Mouse (Mus musculus) hindbrain, postnatal 0 days (tissue): ENCODE data around the gene Cycs. TPM values are rescaled to one million over a fixed set of nuclear protein-coding genes. Genes with fewer than 3 reads are reported as not detected.
A peak's percentile ranks its signal among the peaks of the same experiment; 100 is the strongest.

ENCODE experiments used
- ATAC-seq: fragments of 200-750 bp; cut with Nextera tagmentation; 2 replicates; pipeline ENCODE4 v1.8.0; 2017; ENCODE audit warnings: mild to moderate bottlenecking, moderate TSS enrichment, moderate library complexity
- DNase-seq: peaks from one replicate; pipeline ENCODE4 v3.0.0-alpha.2; 2015; ENCODE audit warnings: low spot score
- H3K27ac ChIP-seq: fragments of 300-500 bp; sonication (generic); 2 replicates; pipeline ENCODE4 v1.5.1; 2014; ENCODE audit warnings: mild to moderate bottlenecking
- H3K27me3 ChIP-seq: fragments of 300-500 bp; sonication (generic); 2 replicates; pipeline ENCODE4 v1.6.1; 2014; ENCODE audit warnings: low read length, mixed read lengths; ENCODE audit not compliant: insufficient read depth
- H3K36me3 ChIP-seq: fragments of 300-500 bp; sonication (generic); 2 replicates; pipeline ENCODE4 v1.6.1; 2014; ENCODE audit warnings: low read length, mixed read lengths; ENCODE audit not compliant: insufficient read depth
- H3K4me1 ChIP-seq: fragments of 300-500 bp; sonication (generic); 2 replicates; pipeline ENCODE4 v1.6.1; 2014; ENCODE audit warnings: antibody characterized with exemption, low read length, mixed read lengths; ENCODE audit not compliant: insufficient read depth
- H3K4me2 ChIP-seq: fragments of 300-500 bp; sonication (generic); 2 replicates; pipeline ENCODE4 v1.6.1; 2014; ENCODE audit warnings: low read depth, mild to moderate bottlenecking, low read length, moderate library complexity, mixed read lengths
- H3K4me3 ChIP-seq: fragments of 300-500 bp; sonication (generic); 2 replicates; pipeline ENCODE4 v1.5.1; 2014; ENCODE audit warnings: low read length
- H3K9ac ChIP-seq: fragments of 300-500 bp; sonication (generic); replicated peaks from 2 replicates; pipeline ENCODE4 v1.6.1; 2014; ENCODE audit warnings: mild to moderate bottlenecking, low read length, moderate library complexity, mixed read lengths
- H3K9me3 ChIP-seq: fragments of 300-500 bp; sonication (generic); 2 replicates; pipeline ENCODE4 v1.6.1; 2016; ENCODE audit warnings: low read length, mixed read lengths
- CTCF ChIP-seq: IDR thresholded peaks from 2 replicates; pipeline ENCODE4 v1.5.1; 2016; ENCODE audit warnings: antibody characterized with exemption, control low read depth, low read depth
- WGBS: fragments of 180-500 bp; shearing (Covaris S2); extraction: QIAGEN DNeasy Blood & Tissue Kit; methylation state at CpG from one replicate; pipeline ENCODE4 v1.1.7; 2014; 5-methylcytosine and 5-hydroxymethylcytosine counted together
- polyA plus RNA-seq: library from polyadenylated mRNA; unstranded; fragments of >200 nt; fragmentation: Nextera tagmentation; extraction: Ambion mirVana; gene quantifications from 2 replicates; pipeline ENCODE4 v1.2.1, GENCODE M21; 2015
- total RNA-seq: library from RNA; depleted of rRNA; stranded (reverse); fragments of >200 nt; gene quantifications from 2 replicates; pipeline ENCODE4 v1.2.3, GENCODE M21; 2014

Gene Cycs
- total and polyA plus RNA-seq, 2 experiments from 2014 or later, result 25.6 to 94.0 TPM

DNA sequence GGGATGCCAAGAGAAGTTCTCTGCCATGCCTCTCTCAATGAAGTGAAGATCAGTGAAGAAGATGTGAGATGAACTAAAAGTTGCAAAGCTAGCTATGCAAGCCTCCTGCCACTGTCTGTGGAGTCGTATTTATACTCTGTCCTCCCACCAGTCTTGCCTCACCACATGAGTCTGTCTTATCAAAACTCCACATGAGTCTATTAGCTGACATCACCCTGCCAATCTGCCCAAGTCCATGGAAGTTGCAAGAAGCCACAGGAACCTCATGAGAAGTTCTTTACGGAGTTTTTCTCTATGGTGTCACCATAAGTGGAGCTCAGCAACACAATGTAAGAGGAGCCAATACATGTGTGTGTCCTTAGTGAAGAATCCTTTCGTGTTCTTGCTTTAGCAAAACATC lies 35.3 kb downstream of the Cycs start:
- Histone ChIP-seq H3K27ac (no peak overlapping the region), H3K4me1 (no peaks in the 10 kb centered on the region), H3K4me2 (no peak overlapping the region), H3K4me3 (no peak overlapping the region), H3K9ac (no peak overlapping the region), H3K27me3 (no peaks in the 10 kb centered on the region), H3K36me3 (no peaks in the 10 kb centered on the region), H3K9me3 (no peaks in the 10 kb centered on the region)
- TF ChIP-seq CTCF, result no peak
- DNase-seq (no peak), ATAC-seq (no peak)
- WGBS, result 89% methylated on average over 3 of the region's 3 CpGs

DNA sequence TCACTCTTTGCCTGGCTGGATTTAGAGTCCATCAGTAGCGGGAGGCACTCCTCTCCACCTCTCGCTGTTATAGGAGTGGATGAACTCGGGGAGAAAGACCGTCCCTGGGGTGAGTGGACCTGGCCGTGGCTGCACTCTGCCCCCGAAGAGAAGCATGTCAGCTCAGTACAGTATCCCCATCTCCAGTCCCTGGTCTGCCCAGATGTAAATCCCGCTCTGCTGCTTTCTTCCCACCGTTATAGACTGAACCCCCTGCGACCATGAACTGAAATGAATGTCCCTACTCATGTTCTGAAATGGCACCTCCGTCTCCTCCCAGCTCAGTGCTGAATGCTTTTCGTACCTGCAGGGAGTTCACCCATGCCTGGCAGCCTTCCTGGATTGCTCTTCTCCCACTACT lies 37.1 kb downstream of the Cycs start:
- 89% methylated on average over 11 of the region's 11 CpGs for WGBS
- Histone ChIP-seq H3K4me1 (no peaks in the 10 kb centered on the region), H3K27me3 (no peaks in the 10 kb centered on the region), H3K4me2 (no peak overlapping the region), H3K9ac (no peak overlapping the region), H3K9me3 (no peaks in the 10 kb centered on the region), H3K4me3 (no peak overlapping the region), H3K27ac (no peak overlapping the region), H3K36me3 (no peaks in the 10 kb centered on the region)
- no peak for DNase-seq
- no peak for TF ChIP-seq CTCF
- ATAC-seq, result no peak

DNA sequence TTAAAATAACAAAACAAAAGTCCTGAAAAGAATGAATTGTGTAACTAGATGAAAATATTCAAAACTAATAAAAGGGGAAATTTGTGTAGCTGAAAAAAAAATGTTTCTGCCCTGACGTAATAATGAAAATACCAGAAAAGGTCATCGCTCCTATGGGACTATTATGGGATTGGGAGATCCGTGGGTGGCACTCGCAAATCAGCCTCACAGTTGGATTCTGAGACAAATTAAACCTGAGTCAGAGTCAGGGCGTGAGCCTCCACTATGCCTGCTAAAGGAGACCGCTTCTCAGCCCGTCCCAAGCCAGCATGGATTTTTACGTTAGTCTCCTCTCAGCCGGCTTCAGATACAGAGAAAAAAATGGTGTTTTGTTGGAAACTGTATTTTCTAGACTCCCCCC lies 38.9 kb downstream of the Cycs start:
- WGBS, result 65% methylated on average over 9 of the region's 9 CpGs

GRCm38 (mm10) chr6:50526597-50527024 lies 39.7 kb downstream of the Cycs start:
- no peak overlapping the region for H3K4me3 ChIP-seq
- no peak overlapping the region for H3K4me2 ChIP-seq
- H3K9me3 ChIP-seq, result no peaks in the 10 kb centered on the region
- peak; percentile 96 for TF ChIP-seq CTCF
- H3K4me1 ChIP-seq, result no peaks in the 10 kb centered on the region
- H3K27me3 ChIP-seq, result no peaks in the 10 kb centered on the region
- peak; percentile 88 for DNase-seq
- peak; percentile 74; the same call in 1 of the 2 replicates for ATAC-seq
- H3K27ac ChIP-seq, result no peak overlapping the region
- H3K9ac ChIP-seq, result no peak overlapping the region
- H3K36me3 ChIP-seq, result no peaks in the 10 kb centered on the region
- WGBS, result 12% methylated on average over 7 of the region's 7 CpGs

More for the DNA sequence above, 38.9 kb downstream of the Cycs start:
- no peak for TF ChIP-seq CTCF
- H3K4me2 ChIP-seq, result no peak overlapping the region
- no peak overlapping the region for H3K9ac ChIP-seq
- H3K27me3 ChIP-seq, result no peaks in the 10 kb centered on the region
- H3K9me3 ChIP-seq, result no peaks in the 10 kb centered on the region
- no peak for ATAC-seq
- no peaks in the 10 kb centered on the region for H3K4me1 ChIP-seq
- no peaks in the 10 kb centered on the region for H3K36me3 ChIP-seq
- no peak overlapping the region for H3K4me3 ChIP-seq
- no peak overlapping the region for H3K27ac ChIP-seq
- no peak for DNase-seq

- WGBS, result 73% methylated on average over 8 of the region's 8 CpGs
- Histone ChIP-seq H3K27ac (no peak overlapping the region), H3K4me1 (no peaks in the 10 kb centered on the region), H3K9ac (no peak overlapping the region), H3K4me3 (no peak overlapping the region), H3K9me3 (no peaks in the 10 kb centered on the region), H3K36me3 (no peaks in the 10 kb centered on the region), H3K4me2 (no peak overlapping the region), H3K27me3 (no peaks in the 10 kb centered on the region)
- DNase-seq (no peak), ATAC-seq (no peak)
- TF ChIP-seq CTCF, result no peak
Measured at GRCm38 (mm10) chr6:50525846-50526245, 40.5 kb downstream of the Cycs start.

DNA sequence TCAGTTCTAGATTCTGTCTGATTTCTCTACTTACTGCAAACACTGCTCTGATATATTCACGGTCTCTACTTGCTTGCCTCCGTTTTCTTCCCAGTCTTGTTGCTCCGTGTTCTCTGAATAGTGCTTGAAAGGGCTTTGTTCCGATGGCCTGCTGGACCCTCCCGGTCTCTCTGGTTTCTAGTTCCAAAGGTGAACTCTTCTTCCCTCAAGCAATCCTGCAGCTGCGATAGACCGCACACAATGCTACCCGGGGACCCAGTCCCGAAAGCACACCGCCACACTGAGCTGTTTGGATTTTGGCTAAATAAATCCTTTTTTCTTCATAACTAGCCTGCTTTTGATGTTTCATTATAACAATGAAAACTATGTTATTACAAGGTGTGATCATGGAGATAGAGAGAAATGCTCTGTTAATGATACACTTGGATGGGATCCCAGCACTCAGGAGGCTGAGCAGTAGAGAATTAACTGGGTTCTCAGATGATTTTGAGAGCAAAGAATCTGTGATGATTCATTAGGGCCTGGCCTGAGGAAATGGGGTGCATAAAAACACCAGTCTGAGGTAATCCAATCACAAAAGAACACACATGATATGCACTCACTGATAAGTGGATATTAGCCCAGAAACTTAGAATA lies 42.0 kb downstream of the Cycs start:
- WGBS, result 86% methylated on average over 10 of the region's 10 CpGs
- H3K9me3 ChIP-seq, result no peaks in the 10 kb centered on the region
- H3K27ac ChIP-seq, result no peak overlapping the region

DNA sequence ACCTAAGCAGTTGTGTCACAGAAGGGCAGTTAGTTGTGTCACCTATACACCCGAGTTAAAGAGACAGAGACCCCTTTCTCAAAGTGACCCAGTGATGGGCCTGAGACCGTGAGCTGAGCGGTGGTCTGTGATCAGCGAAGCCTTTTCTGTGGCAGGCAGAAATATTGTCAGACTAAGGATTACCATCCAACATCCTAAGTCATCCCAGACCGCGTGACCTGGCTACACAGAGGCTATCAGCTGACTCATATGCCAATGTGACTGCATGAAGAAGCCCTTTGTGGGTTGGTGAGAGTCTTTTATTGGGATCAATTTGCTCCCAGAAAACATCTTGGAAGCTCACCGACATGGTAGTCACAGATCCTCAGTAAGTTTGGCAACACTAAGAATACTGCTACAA lies 43.6 kb downstream of the Cycs start:
- Histone ChIP-seq H3K4me3 (no peak overlapping the region), H3K9me3 (no peaks in the 10 kb centered on the region), H3K9ac (no peak overlapping the region), H3K27me3 (no peaks in the 10 kb centered on the region), H3K36me3 (no peaks in the 10 kb centered on the region), H3K4me1 (no peaks in the 10 kb centered on the region), H3K27ac (no peak overlapping the region), H3K4me2 (no peak overlapping the region)
- TF ChIP-seq CTCF, result no peak
- 92% methylated on average over 7 of the region's 7 CpGs for WGBS
- DNase-seq, result no peak
- no peak for ATAC-seq

More for the DNA sequence above, 42.0 kb downstream of the Cycs start:
- Histone ChIP-seq H3K4me2 (no peak overlapping the region), H3K4me1 (no peaks in the 10 kb centered on the region), H3K36me3 (no peaks in the 10 kb centered on the region), H3K9ac (no peak overlapping the region), H3K27me3 (no peaks in the 10 kb centered on the region), H3K4me3 (no peak overlapping the region)
- no peak for TF ChIP-seq CTCF
- ATAC-seq, result no peak
- DNase-seq, result no peak
